Mouse (Mus musculus) NIH3T3 (cell line): ENCODE results near the gene Hrc.
A peak's percentile ranks its signal among the peaks of the same experiment; 100 is the strongest.
"Not testable (repeated sequence)": the region's sequence is repeated elsewhere in the genome, so short reads cannot be mapped to it uniquely, and the experiment has no call there.

Experiments used
- DNase-seq: peaks from one replicate; pipeline ENCODE4 v3.0.0-alpha.2; 2012; ENCODE audit warnings: low read depth

The Hrc gene

DNA sequence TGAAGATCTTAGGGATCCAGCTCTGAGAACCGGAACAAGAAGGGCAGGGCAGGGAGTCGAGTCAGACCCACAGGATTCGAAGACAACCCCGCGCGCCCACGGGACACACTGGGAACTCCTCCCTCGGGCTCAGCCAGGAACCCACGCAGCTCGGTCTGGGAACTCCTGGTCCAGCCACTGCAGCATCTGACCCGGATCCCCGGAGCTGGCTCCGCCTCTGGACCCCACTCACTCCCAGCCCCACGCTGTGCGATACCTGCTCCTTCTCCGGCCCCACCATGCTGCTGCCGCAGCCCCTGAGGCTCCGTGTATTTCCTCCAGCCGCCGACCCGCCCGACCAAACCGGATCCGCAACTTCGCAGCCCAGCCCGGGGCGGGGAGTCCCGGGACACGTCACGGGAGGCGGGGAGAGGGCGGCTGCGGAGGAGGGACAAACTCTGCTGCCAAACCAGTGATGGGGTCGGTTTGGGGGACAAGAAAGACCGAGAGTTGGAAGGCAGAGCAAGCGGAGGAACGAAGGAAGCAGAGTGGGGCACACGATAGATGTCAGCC lies 1.6 kb upstream of the Hrc start, which contains the start of gene Trpm4:
Gene Trpm4, minus strand, starts transcription at position 350 of the 552 bp plus-strand sequence.
- peak; percentile 90 for DNase-seq

GRCm38 (mm10) chr7:45334605-45335004 lies 485 bp upstream of the Hrc start:
- DNase-seq, result no peak

- DNase-seq, result no peak
Measured at GRCm38 (mm10) chr7:45336319-45336718, 1.2 kb downstream of the Hrc start.

DNA sequence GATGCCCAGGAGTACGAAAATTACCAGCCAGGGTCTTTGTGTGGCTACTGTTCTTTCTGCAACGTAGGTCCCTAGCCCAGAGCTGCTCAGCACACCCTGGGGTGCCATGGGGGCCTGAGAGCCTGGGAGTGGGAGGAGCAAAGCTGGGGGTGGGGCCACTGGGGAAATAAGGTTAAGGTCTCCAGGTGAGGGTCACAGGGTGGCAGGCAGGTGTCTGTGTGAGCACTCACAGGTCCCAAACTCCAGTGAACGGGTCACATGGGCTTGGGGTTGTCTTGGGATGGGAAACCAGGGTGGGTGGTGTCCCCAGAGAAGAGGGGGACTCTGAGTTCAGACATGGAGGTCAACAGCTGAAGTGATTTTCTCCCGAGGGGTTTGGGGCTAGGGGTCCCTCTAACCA lies 2.4 kb downstream of the Hrc start:
- no peak for DNase-seq

DNA sequence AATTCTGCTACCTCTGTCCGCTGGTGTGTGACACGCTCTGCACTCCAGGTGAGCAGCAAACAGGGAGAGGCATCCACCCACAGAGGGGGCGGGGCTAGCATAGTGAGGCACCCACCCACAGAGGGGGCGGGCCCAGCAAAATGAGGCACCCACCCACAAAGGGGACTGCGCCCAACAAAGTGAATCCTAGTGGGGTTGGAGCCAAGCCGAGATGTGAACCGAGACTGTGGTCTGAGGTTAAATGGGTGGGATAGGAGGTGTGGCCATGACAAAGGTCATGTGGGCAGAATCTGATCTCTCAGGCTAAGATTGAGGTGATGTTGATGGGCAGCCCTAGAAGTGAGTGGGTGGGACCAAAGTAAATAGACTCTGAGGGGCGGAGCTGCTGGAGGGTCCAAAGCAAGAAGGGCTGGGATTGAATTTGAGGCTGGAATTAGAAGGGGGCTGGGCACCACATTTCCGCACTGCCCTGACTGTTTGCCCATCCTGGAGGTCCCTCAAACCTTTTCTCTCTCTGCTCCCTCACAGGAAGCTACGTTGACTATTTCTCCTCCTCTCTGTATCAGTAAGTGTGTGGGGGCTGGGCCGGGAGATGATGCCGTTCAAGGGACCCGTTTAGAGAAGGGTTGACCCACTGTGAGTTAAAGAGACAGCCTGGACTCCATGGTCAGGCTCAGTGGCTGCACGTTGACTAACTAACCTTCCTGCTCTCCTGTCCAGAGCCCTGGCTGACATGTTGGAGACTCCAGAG lies 3.2 kb downstream of the Hrc start:
- DNase-seq, result no peak

GRCm38 (mm10) chr7:45339410-45340065 lies 4.4 kb downstream of the Hrc start:
- peak; percentile 81 for DNase-seq

DNA sequence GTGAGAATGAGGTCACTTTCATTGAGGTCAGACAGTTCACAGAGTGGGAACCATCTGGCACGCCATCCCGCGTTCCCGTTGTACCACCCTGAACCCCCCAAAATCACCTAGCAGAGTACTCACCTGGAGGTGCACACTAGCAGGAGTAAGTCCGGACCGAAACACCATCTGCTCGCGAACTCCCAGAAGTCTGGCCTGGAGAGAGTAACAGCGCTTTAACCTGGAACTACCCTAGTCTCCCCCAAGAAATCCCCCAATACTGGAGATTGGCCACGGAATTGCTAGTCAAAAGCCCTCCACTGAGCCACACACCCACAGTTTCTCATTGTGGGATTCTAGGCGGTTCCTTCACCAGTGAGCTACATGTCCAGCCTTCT lies 5.0 kb downstream of the Hrc start:
- no peak for DNase-seq

- DNase-seq, result peak; percentile 80
Measured at GRCm38 (mm10) chr7:45340669-45341068, 5.6 kb downstream of the Hrc start.

DNA sequence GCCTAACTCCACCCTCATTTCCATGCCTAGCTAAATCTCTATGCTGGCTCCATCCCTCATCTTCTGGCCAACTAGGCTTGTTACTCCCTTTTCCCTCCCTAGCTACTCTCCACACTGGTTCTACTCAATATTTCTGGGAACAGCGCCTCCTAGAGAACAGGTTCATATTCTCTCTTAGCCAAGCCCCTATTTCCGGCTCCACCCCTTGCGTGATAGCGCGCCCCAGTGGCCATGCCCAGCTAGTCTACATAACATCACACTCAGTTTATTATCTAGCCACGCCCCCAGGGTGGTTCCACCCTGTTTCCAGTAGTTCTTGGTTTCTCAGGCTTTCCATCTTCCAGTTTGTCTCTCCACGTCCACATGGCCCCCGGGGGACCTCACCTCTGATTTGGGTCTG lies 6.2 kb downstream of the Hrc start:
- DNase-seq, result peak; percentile 94

GRCm38 (mm10) chr7:45342081-45342480 lies 7.0 kb downstream of the Hrc start:
- DNase-seq, result no peak

GRCm38 (mm10) chr7:45343543-45343942 lies 8.5 kb downstream of the Hrc start:
- DNase-seq, result peak; percentile 38

DNA sequence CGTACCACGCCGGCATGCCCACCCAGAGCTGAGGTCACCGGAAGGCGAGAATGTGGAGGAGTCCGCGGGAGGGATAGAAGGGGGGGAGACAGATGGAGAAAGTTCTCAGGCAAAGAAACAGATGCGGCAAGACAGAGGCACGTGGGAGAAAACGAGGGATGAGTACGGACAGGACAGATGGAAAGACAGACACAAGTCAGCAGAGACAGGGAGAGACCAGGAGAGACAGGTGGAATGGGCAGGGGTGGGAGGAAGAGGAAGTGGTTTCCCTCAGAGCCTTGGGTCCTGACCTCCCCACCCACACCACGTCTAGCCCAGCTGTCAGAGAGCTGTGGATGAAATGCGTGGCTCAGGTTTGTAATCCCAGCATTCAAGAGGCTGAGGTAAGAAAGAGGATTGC lies 11.8 kb downstream of the Hrc start:
- DNase-seq, result no peak

DNA sequence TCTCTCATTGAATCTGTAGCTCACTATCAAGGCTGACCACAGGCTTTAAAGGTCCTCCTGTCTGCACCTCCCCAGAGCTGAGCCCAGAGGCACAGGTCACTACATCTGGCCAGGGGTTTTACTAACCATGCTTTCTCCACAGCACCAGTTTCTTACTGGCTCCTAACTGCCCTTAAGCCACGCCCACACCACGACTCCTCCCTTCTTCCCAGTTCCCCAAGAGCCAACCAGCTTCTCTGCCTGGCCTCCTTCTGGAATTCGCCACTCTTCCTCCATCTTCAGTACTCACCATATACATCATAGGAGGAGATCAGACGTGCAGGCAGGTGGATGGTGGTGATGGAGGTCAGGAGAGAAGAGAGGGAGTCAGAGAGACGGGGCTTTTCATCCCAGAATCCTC lies 18.0 kb downstream of the Hrc start:
- DNase-seq, result no peak

GRCm38 (mm10) chr7:45355318-45356020 lies 20.4 kb downstream of the Hrc start:
- no peak for DNase-seq

DNA sequence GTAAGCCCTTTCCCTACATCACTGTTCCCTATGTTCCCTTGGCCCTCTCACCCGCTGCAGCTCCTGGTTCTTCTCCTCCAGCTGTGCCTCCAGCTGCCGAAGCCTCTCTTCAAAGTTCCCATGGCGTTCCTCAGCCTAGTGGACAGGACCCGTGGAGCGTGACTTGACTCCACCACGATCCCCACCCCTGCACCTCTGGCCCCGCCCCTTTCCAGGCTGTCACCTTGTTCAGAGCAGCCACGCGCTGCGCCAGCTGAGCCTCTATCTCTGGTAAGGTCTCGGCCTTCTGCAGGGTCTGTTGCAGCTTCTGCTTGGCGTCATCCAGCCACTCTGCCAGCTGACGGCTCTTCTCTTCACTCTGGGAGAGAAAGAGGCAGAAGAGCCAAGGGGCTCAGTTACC lies 21.0 kb downstream of the Hrc start:
- no peak for DNase-seq

DNA sequence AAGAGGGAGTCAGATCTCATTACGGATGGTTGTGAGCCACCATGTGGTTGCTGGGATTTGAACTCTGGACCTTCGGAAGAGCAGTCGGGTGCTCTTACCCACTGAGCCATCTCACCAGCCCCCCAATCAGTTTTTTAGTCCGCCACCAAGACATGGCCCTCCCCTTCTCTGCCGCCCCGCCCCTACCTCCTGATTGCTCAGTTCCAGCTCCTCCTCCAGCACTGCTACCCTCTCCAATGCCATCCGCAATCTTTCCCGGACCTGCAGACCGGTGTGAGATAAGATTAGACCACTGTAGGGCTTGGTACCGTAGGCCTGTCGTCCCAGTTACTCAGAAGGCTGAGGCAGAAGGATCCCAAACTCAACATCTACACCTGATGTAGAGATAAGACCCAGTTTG lies 24.0 kb downstream of the Hrc start:
- not testable (repeated sequence) for DNase-seq

- DNase-seq, result no peak
Measured at GRCm38 (mm10) chr7:45360404-45361125, 25.5 kb downstream of the Hrc start.

GRCm38 (mm10) chr7:45361243-45361804 lies 26.2 kb downstream of the Hrc start:
- DNase-seq, result no peak

DNA sequence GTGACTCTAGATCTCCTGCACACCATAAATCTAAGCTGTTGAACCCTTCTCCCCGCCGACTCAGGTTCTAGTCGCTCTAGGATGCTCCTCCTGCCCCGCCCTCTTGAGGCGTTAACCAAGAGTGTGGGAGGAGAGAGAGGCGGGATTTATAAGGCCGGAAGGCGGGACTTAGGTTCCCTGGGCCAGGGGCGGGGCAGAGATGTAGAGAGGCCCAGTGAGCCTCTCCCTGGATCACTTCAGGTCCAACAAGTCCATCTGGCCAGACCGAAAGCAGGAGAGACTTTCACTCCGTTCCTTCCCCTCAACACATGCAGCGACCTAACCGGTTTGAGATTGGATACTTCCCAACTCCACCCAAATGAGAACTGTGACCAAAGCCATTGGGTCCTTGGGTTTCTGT lies 27.7 kb downstream of the Hrc start:
- DNase-seq, result peak; percentile 49

DNA sequence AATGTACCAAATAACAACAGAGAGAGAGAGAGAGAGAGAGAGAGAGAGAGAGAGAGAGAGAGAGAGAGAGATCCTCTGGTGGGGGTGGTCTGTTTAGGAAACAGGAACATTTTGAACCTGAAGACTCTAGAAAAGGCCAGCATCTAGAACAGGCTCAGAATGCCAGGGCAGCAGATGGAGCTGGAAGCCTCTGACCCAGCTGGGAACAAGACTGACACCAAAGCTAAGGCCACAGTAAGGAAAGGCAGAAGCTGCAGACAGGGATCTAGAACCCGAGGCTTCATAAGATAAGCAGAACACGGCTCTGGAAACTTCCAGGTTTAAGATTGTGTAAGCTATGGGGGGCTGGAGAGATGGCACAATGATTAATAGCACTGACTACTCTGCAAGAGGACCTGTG lies 28.9 kb downstream of the Hrc start:
- no peak for DNase-seq

- DNase-seq, result peak; percentile 85
Measured at GRCm38 (mm10) chr7:45365742-45366651, 30.9 kb downstream of the Hrc start.
